Mouse (Mus musculus): Measurements from ENCODE around the gene Pfkm.

DNA sequence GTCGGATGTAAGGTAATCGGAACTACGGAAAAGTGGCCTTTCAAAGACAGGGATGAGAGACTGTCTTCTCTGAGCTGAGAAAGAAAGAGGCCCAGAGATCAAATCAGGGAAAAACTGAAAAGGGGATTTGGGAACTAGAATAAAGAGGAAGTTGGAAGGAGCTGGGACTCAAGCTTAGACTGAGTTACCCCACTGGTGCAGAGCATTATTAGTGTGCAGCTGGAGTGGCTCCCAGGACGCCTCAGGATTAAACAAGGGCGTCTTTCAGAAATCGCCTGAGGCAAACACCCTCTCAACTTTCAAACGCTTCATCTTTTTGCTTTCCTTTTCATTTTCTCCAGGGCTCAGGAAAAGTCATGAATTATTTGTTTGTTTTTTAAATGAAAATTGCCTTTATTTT is 60.5 kb downstream of the Pfkm start:
- TF ChIP-seq CTCF (IDR thresholded peaks at IDR 0.05; ENCODE audit: low read depth) (no peak), EP300 (IDR thresholded peaks at IDR 0.05; ENCODE audit: low read depth) (no peak)

Data from liver, postnatal 0 days (tissue).